Mouse (Mus musculus): ENCODE results near the gene Gm527. TPM values are rescaled to one million over a fixed set of nuclear protein-coding genes. Genes with fewer than 3 reads are reported as not detected.
A peak's percentile ranks its signal among the peaks of the same experiment; 100 is the strongest.

Gm527 gene
- polyA plus RNA-seq, 1 experiment from 2014 or later = 0.97 TPM

- H3K4me2 ChIP-seq = peak overlapping the region; percentile 96
- no peak for ATAC-seq (replicated peaks; ENCODE audit: low FRiP score)
- H3K4me1 ChIP-seq (replicated peaks; ENCODE audit: control insufficient read depth, insufficient read depth, low read length) = peaks cover 12% of the 10 kb centered on the region
- peak overlapping the region; percentile 94 for H3K4me3 ChIP-seq (ENCODE audit: low read depth, low read length)
- 11% methylated on average over 4 of the region's 4 CpGs for WGBS
- no peaks in the 10 kb centered on the region for H3K36me3 ChIP-seq (ENCODE audit: control insufficient read depth, insufficient read depth, low read length)
- H3K27ac ChIP-seq (ENCODE audit: low read depth, low read length) = no peak overlapping the region
- H3K27me3 ChIP-seq (replicated peaks; ENCODE audit: control insufficient read depth, insufficient read depth, low read length) = no peaks in the 10 kb centered on the region
- no peak for DNase-seq (ENCODE audit: low spot score)
- H3K9me3 ChIP-seq (ENCODE audit: control insufficient read depth, low read length) = no peaks in the 10 kb centered on the region
- peak overlapping the region; percentile 66 for H3K9ac ChIP-seq (ENCODE audit: low read depth, low read length)
Measured at GRCm38 (mm10) chr12:64964560-64964959, 46.9 kb downstream of the Gm527 start.

- H3K9me3 ChIP-seq (ENCODE audit: control insufficient read depth, low read length) = no peaks in the 10 kb centered on the region
- DNase-seq (ENCODE audit: low spot score) (peak; percentile 98), ATAC-seq (replicated peaks; ENCODE audit: low FRiP score) (peak; percentile 98)
- H3K4me2 ChIP-seq = peak within 1 kb of the TSS; percentile 99
- H3K27me3 ChIP-seq (replicated peaks; ENCODE audit: control insufficient read depth, insufficient read depth, low read length) = no peaks in the 10 kb centered on the region
- H3K36me3 ChIP-seq (ENCODE audit: control insufficient read depth, insufficient read depth, low read length) = no peaks in the 10 kb centered on the region
- WGBS = under 1% methylated on average over 44 of the region's 45 CpGs
- H3K27ac ChIP-seq (ENCODE audit: low read depth, low read length) = peak within 1 kb of the TSS; percentile 81
- H3K9ac ChIP-seq (ENCODE audit: low read depth, low read length) = peak within 1 kb of the TSS; percentile 92
- peak within 1 kb of the TSS; percentile 94 for H3K4me3 ChIP-seq (ENCODE audit: low read depth, low read length)
- peaks cover 13% of the 10 kb centered on the region for H3K4me1 ChIP-seq (replicated peaks; ENCODE audit: control insufficient read depth, insufficient read depth, low read length)
Measured at GRCm38 (mm10) chr12:64965124-64966026, 47.7 kb downstream of the Gm527 start, which contains the start of the genes Klhl28 and Togaram1. Klhl28 (minus strand) TSS chr12:64965534. Togaram1 (plus strand) TSS chr12:64965804.

GRCm38 (mm10) chr12:64966101-64966631, 48.5 kb downstream of the Gm527 start:
- no peaks in the 10 kb centered on the region for H3K27me3 ChIP-seq (replicated peaks; ENCODE audit: control insufficient read depth, insufficient read depth, low read length)
- DNase-seq (ENCODE audit: low spot score) (peak; percentile 71), ATAC-seq (replicated peaks; ENCODE audit: low FRiP score) (peak; percentile 5; the same call in 1 of the 2 replicates)
- peak overlapping the region; percentile 99 for H3K4me2 ChIP-seq
- WGBS = under 1% methylated on average over 44 of the region's 44 CpGs
- peak overlapping the region; percentile 81 for H3K27ac ChIP-seq (ENCODE audit: low read depth, low read length)
- peaks cover 18% of the 10 kb centered on the region for H3K4me1 ChIP-seq (replicated peaks; ENCODE audit: control insufficient read depth, insufficient read depth, low read length)
- no peaks in the 10 kb centered on the region for H3K9me3 ChIP-seq (ENCODE audit: control insufficient read depth, low read length)
- peak overlapping the region; percentile 92 for H3K9ac ChIP-seq (ENCODE audit: low read depth, low read length)
- H3K4me3 ChIP-seq (ENCODE audit: low read depth, low read length) = peak overlapping the region; percentile 94
- no peaks in the 10 kb centered on the region for H3K36me3 ChIP-seq (ENCODE audit: control insufficient read depth, insufficient read depth, low read length)

GRCm38 (mm10) chr12:64966652-64967435, 49.1 kb downstream of the Gm527 start:
- 3% methylated on average over 19 of the region's 19 CpGs for WGBS
- Histone ChIP-seq H3K4me2 (peak overlapping the region; percentile 99), H3K9me3 (ENCODE audit: control insufficient read depth, low read length) (no peaks in the 10 kb centered on the region), H3K27me3 (replicated peaks; ENCODE audit: control insufficient read depth, insufficient read depth, low read length) (no peaks in the 10 kb centered on the region), H3K4me3 (ENCODE audit: low read depth, low read length) (peak overlapping the region; percentile 94), H3K9ac (ENCODE audit: low read depth, low read length) (peak overlapping the region; percentile 92), H3K27ac (ENCODE audit: low read depth, low read length) (peak overlapping the region; percentile 38; the same call in 1 of the 2 replicates), H3K4me1 (replicated peaks; ENCODE audit: control insufficient read depth, insufficient read depth, low read length) (peaks cover 19% of the 10 kb centered on the region), H3K36me3 (ENCODE audit: control insufficient read depth, insufficient read depth, low read length) (no peaks in the 10 kb centered on the region)
- peak; percentile 32 for DNase-seq (ENCODE audit: low spot score)
- no peak for ATAC-seq (replicated peaks; ENCODE audit: low FRiP score)

- WGBS = under 1% methylated on average over 9 of the region's 9 CpGs
- Histone ChIP-seq H3K4me2 (peak overlapping the region; percentile 99), H3K27ac (ENCODE audit: low read depth, low read length) (no peak overlapping the region), H3K9me3 (ENCODE audit: control insufficient read depth, low read length) (no peaks in the 10 kb centered on the region), H3K9ac (ENCODE audit: low read depth, low read length) (peak overlapping the region; percentile 92), H3K27me3 (replicated peaks; ENCODE audit: control insufficient read depth, insufficient read depth, low read length) (no peaks in the 10 kb centered on the region), H3K36me3 (ENCODE audit: control insufficient read depth, insufficient read depth, low read length) (no peaks in the 10 kb centered on the region), H3K4me1 (replicated peaks; ENCODE audit: control insufficient read depth, insufficient read depth, low read length) (peaks cover 19% of the 10 kb centered on the region), H3K4me3 (ENCODE audit: low read depth, low read length) (peak overlapping the region; percentile 94)
- ATAC-seq (replicated peaks; ENCODE audit: low FRiP score) (no peak), DNase-seq (ENCODE audit: low spot score) (peak; percentile 37)
Measured at GRCm38 (mm10) chr12:64967470-64967869, 49.8 kb downstream of the Gm527 start.

- Histone ChIP-seq H3K4me2 (peak overlapping the region; percentile 99), H3K36me3 (ENCODE audit: control insufficient read depth, insufficient read depth, low read length) (no peaks in the 10 kb centered on the region), H3K4me3 (ENCODE audit: low read depth, low read length) (peak overlapping the region; percentile 94), H3K27ac (ENCODE audit: low read depth, low read length) (no peak overlapping the region), H3K27me3 (replicated peaks; ENCODE audit: control insufficient read depth, insufficient read depth, low read length) (no peaks in the 10 kb centered on the region), H3K4me1 (replicated peaks; ENCODE audit: control insufficient read depth, insufficient read depth, low read length) (peaks cover 19% of the 10 kb centered on the region), H3K9me3 (ENCODE audit: control insufficient read depth, low read length) (no peaks in the 10 kb centered on the region), H3K9ac (ENCODE audit: low read depth, low read length) (peak overlapping the region; percentile 92)
- ATAC-seq (replicated peaks; ENCODE audit: low FRiP score) (no peak), DNase-seq (ENCODE audit: low spot score) (no peak)
- 6% methylated on average over 2 of the region's 2 CpGs for WGBS
Measured at GRCm38 (mm10) chr12:64968067-64968466, 50.4 kb downstream of the Gm527 start.

- Histone ChIP-seq H3K4me1 (replicated peaks; ENCODE audit: control insufficient read depth, insufficient read depth, low read length) (peaks cover 19% of the 10 kb centered on the region), H3K4me3 (ENCODE audit: low read depth, low read length) (no peak overlapping the region), H3K36me3 (ENCODE audit: control insufficient read depth, insufficient read depth, low read length) (no peaks in the 10 kb centered on the region), H3K9ac (ENCODE audit: low read depth, low read length) (no peak overlapping the region), H3K27me3 (replicated peaks; ENCODE audit: control insufficient read depth, insufficient read depth, low read length) (no peaks in the 10 kb centered on the region), H3K9me3 (ENCODE audit: control insufficient read depth, low read length) (no peaks in the 10 kb centered on the region), H3K27ac (ENCODE audit: low read depth, low read length) (no peak overlapping the region), H3K4me2 (peak overlapping the region; percentile 37)
- DNase-seq (ENCODE audit: low spot score) = no peak
- no peak for ATAC-seq (replicated peaks; ENCODE audit: low FRiP score)
Measured at GRCm38 (mm10) chr12:64971399-64971798, 53.7 kb downstream of the Gm527 start.

- Histone ChIP-seq H3K9ac (ENCODE audit: low read depth, low read length) (no peak overlapping the region), H3K4me1 (replicated peaks; ENCODE audit: control insufficient read depth, insufficient read depth, low read length) (peaks cover 19% of the 10 kb centered on the region), H3K27ac (ENCODE audit: low read depth, low read length) (no peak overlapping the region), H3K27me3 (replicated peaks; ENCODE audit: control insufficient read depth, insufficient read depth, low read length) (no peaks in the 10 kb centered on the region), H3K4me3 (ENCODE audit: low read depth, low read length) (no peak overlapping the region), H3K4me2 (0 out of 2 replicates have a peak overlapping the region, but pooled peaks have one; percentile 30), H3K9me3 (ENCODE audit: control insufficient read depth, low read length) (no peaks in the 10 kb centered on the region), H3K36me3 (ENCODE audit: control insufficient read depth, insufficient read depth, low read length) (peaks cover 3% of the 10 kb centered on the region; the same call in 1 of the 2 replicates)
- DNase-seq (ENCODE audit: low spot score) (no peak), ATAC-seq (replicated peaks; ENCODE audit: low FRiP score) (no peak)
- WGBS = 64% methylated on average over 6 of the region's 6 CpGs
Measured at GRCm38 (mm10) chr12:64972063-64972462, 54.4 kb downstream of the Gm527 start.
